Mouse (Mus musculus) forebrain, embryonic 15.5 days (tissue): ENCODE data around the gene Ankrd39. TPM values are rescaled to one million over a fixed set of nuclear protein-coding genes. Genes with fewer than 3 reads are reported as not detected.

Source experiments
- ATAC-seq: fragments of 200-750 bp; cut with Nextera tagmentation; replicated peaks from 2 replicates; pipeline ENCODE4 v1.8.0; 2017; ENCODE audit warnings: mild to moderate bottlenecking, moderate TSS enrichment, moderate library complexity
- H3K27ac ChIP-seq: fragments of 300-500 bp; sonication (generic); replicated peaks from 2 replicates; pipeline ENCODE4 v1.5.1; 2015; ENCODE audit warnings: mild to moderate bottlenecking, inconsistent platforms
- H3K27me3 ChIP-seq: fragments of 300-500 bp; sonication (generic); 2 replicates; pipeline ENCODE4 v1.6.1; 2015; ENCODE audit warnings: inconsistent platforms
- H3K36me3 ChIP-seq: fragments of 300-500 bp; sonication (generic); 2 replicates; pipeline ENCODE4 v1.6.1; 2015; ENCODE audit warnings: mild to moderate bottlenecking, inconsistent platforms
- H3K4me1 ChIP-seq: fragments of 300-500 bp; sonication (generic); 2 replicates; pipeline ENCODE4 v1.6.1; 2015; ENCODE audit warnings: inconsistent platforms
- H3K4me2 ChIP-seq: fragments of 300-500 bp; sonication (generic); replicated peaks from 2 replicates; pipeline ENCODE4 v1.6.1; 2015; ENCODE audit warnings: mild to moderate bottlenecking, inconsistent platforms
- H3K4me3 ChIP-seq: fragments of 300-500 bp; sonication (generic); 2 replicates; pipeline ENCODE4 v1.5.1; 2015; ENCODE audit warnings: mild to moderate bottlenecking, inconsistent platforms
- H3K9ac ChIP-seq: fragments of 300-500 bp; sonication (generic); replicated peaks from 2 replicates; pipeline ENCODE4 v1.6.1; 2015; ENCODE audit warnings: mild to moderate bottlenecking, inconsistent platforms
- H3K9me3 ChIP-seq: fragments of 300-500 bp; sonication (generic); 2 replicates; pipeline ENCODE4 v1.6.1; 2016; ENCODE audit warnings: inconsistent platforms
- WGBS: fragments of 180-500 bp; shearing (Covaris S2); methylation state at CpG from one replicate; pipeline ENCODE4 v1.1.7; 2015; ENCODE audit warnings: mixed read lengths; 5-methylcytosine and 5-hydroxymethylcytosine counted together
- polyA plus RNA-seq: library from polyadenylated mRNA; unstranded; fragments of >200 nt; fragmentation: Nextera tagmentation; extraction: Ambion mirVana; gene quantifications from 2 replicates; pipeline ENCODE4 v1.2.1, GENCODE M21; 2015

The Ankrd39 gene
- polyA plus RNA-seq, 1 experiment from 2014 or later = 19.2 TPM

DNA sequence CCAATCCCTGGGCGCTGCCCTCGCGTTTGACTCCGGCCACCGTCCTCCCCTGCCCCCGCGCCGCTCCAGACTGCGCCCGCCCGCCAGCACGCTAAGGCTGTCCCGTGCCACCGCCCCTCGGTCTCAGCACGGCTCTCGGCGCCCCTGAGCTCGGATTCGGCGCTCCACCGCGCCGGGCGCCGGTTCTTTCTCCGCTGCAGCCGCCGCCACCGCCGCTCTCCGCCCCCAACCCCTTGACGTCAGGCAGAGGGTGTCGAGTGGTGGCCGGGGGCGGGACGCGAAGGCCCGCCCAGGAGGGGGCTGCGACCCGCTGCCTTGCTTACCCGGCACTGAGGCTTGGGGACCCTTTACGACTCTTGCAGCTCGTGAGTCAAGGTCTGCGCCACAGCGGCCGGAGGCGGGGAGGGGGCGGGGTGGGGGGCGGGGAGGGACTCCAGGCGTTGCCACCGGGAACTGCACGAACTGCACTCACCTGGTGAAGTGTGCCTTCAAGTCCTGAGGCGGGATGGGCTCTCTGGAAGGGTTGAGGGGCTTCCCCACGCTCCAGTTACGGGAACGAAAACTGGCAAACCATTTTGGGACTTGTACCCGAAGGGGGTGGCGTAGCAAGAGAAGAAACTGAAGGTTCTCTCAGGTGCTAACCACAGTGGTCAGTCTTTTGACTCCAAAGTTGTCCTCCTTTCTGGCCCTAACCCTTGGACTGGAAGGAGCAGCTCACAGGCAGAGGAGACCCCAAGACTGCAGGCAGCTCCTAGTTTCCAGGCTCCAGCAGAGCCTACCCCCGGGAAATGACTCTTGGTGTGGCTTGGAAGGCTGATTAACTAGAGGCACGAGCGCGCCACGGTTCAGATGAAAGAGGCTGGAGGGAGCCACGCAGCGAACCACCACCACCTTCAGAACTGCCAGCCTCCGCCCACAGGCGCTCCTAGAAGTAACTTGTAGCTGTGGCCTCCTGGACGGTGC lies 11.1 kb upstream of the Ankrd39 start, which contains the start of gene Sema4c:
TSS of gene Sema4c (minus strand) at position 319 of the 963 bp plus-strand sequence.
- H3K36me3 ChIP-seq = peaks cover 20% of the 10 kb centered on the region
- H3K4me3 ChIP-seq = peak within 1 kb of the TSS; percentile 79
- 0 out of 2 replicates have a peak, but pooled peaks cover 3% of the 10 kb centered on the region for H3K27me3 ChIP-seq
- no peaks in the 10 kb centered on the region for H3K9me3 ChIP-seq
- peaks cover 33% of the 10 kb centered on the region for H3K4me1 ChIP-seq
- peak within 1 kb of the TSS; percentile 100 for H3K9ac ChIP-seq
- ATAC-seq = peak; percentile 60
- peak within 1 kb of the TSS; percentile 94 for H3K4me2 ChIP-seq
- H3K27ac ChIP-seq = peak within 1 kb of the TSS; percentile 98
- under 1% methylated on average over 66 of the region's 69 CpGs for WGBS

- peaks cover 28% of the 10 kb centered on the region for H3K36me3 ChIP-seq
- peak overlapping the region; percentile 98 for H3K27ac ChIP-seq
- peak overlapping the region; percentile 94 for H3K4me2 ChIP-seq
- ATAC-seq = peak; percentile 75
- 0 out of 2 replicates have a peak, but pooled peaks cover 3% of the 10 kb centered on the region for H3K27me3 ChIP-seq
- under 1% methylated on average over 48 of the region's 48 CpGs for WGBS
- H3K9me3 ChIP-seq = no peaks in the 10 kb centered on the region
- H3K9ac ChIP-seq = peak overlapping the region; percentile 100
- peaks cover 33% of the 10 kb centered on the region for H3K4me1 ChIP-seq
- peak overlapping the region; percentile 79 for H3K4me3 ChIP-seq
These were observed 10.3 kb upstream of the Ankrd39 start for GRCm38 (mm10) chr1:36557457-36558011.

- no peaks in the 10 kb centered on the region for H3K9me3 ChIP-seq
- peak overlapping the region; percentile 79 for H3K4me3 ChIP-seq
- H3K4me2 ChIP-seq = peak overlapping the region; percentile 94
- peaks cover 35% of the 10 kb centered on the region for H3K36me3 ChIP-seq
- WGBS = under 1% methylated on average over 52 of the region's 52 CpGs
- 0 out of 2 replicates have a peak, but pooled peaks cover 3% of the 10 kb centered on the region for H3K27me3 ChIP-seq
- ATAC-seq = peak; percentile 86
- peaks cover 33% of the 10 kb centered on the region for H3K4me1 ChIP-seq
- peak overlapping the region; percentile 98 for H3K27ac ChIP-seq
- H3K9ac ChIP-seq = peak overlapping the region; percentile 100
These were observed 9.6 kb upstream of the Ankrd39 start for GRCm38 (mm10) chr1:36556553-36557456.

GRCm38 (mm10) chr1:36555798-36556395 lies 8.7 kb upstream of the Ankrd39 start:
- 3% methylated on average over 8 of the region's 8 CpGs for WGBS
- Histone ChIP-seq H3K27me3 (no peaks in the 10 kb centered on the region), H3K4me3 (peak overlapping the region; percentile 79), H3K9ac (peak overlapping the region; percentile 100), H3K4me1 (peaks cover 33% of the 10 kb centered on the region), H3K36me3 (peaks cover 44% of the 10 kb centered on the region), H3K4me2 (peak overlapping the region; percentile 94), H3K9me3 (no peaks in the 10 kb centered on the region), H3K27ac (peak overlapping the region; percentile 98)
- ATAC-seq = no peak

DNA sequence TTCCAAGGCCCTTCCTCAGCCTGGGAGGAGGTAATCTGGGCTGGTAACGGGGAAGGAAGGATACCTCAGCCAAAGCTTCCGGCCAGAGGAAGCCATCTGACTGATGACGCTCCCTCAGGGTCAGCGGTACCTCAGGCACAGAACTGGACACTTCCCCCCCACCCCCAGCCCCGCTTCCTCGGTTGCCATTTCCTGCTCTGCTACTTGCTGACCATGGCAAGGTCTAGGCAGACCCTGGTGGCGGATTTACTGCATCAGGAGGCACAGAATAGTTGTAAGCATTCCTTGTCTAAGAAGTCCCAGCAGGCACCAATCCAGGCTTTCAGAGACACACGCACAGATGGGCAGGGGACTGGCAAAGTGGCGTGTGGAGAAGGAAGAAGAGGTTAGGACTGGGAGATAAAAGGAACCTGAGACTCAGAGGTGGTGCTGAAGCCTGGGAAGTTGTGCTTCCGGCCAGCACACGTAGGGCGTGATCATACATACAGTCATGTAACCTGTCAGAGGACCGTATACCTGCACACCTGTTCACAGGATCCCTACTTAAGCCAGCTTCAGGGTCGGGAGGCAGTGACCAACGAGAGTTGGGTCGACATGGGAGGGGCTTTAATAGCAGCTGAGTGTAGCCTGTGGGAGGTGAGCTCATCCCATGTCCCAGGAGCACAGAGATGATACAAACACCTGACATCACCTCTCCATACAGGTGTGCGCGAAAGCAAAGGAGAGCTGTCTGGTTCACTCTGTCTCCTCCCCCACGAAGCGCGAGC lies 7.6 kb upstream of the Ankrd39 start:
- Histone ChIP-seq H3K4me3 (peak overlapping the region; percentile 79), H3K36me3 (peaks cover 55% of the 10 kb centered on the region), H3K4me1 (peaks cover 36% of the 10 kb centered on the region), H3K9ac (peak overlapping the region; percentile 100), H3K27ac (0 out of 2 replicates have a peak overlapping the region, but pooled peaks have one; percentile 2), H3K4me2 (peak overlapping the region; percentile 94), H3K9me3 (no peaks in the 10 kb centered on the region), H3K27me3 (no peaks in the 10 kb centered on the region)
- WGBS = 79% methylated on average over 21 of the region's 21 CpGs
- no peak for ATAC-seq

DNA sequence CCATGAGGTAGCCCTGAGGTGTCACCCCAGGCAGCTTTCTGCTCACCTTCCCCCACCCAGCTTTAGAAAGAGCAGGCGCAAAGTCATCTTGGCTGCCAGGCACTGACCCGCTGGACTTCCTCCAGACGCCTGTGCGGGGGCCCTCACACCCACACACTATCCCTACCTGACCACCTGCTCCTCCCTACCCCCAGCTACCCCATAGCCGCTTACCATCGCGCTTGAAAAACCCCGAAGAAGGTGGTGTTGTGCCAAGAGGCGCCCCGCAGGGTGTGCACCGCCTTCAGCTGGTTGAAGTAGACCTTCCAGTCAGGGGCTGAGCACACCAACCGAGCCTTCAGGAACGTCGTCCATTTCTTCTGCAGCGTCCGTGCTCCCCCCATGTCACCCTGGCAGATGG lies 5.3 kb upstream of the Ankrd39 start:
- H3K4me3 ChIP-seq = no peak overlapping the region
- peaks cover 51% of the 10 kb centered on the region for H3K4me1 ChIP-seq
- 85% methylated on average over 16 of the region's 16 CpGs for WGBS
- H3K4me2 ChIP-seq = no peak overlapping the region
- H3K27ac ChIP-seq = no peak overlapping the region
- ATAC-seq = no peak
- peaks cover 65% of the 10 kb centered on the region for H3K36me3 ChIP-seq
- H3K27me3 ChIP-seq = no peaks in the 10 kb centered on the region
- no peak overlapping the region for H3K9ac ChIP-seq
- no peaks in the 10 kb centered on the region for H3K9me3 ChIP-seq

- peaks cover 65% of the 10 kb centered on the region for H3K36me3 ChIP-seq
- no peak overlapping the region for H3K9ac ChIP-seq
- no peaks in the 10 kb centered on the region for H3K9me3 ChIP-seq
- H3K4me3 ChIP-seq = no peak overlapping the region
- 86% methylated on average over 17 of the region's 17 CpGs for WGBS
- ATAC-seq = no peak
- peaks cover 54% of the 10 kb centered on the region for H3K4me1 ChIP-seq
- no peaks in the 10 kb centered on the region for H3K27me3 ChIP-seq
- H3K27ac ChIP-seq = no peak overlapping the region
- no peak overlapping the region for H3K4me2 ChIP-seq
These were observed 4.7 kb upstream of the Ankrd39 start for GRCm38 (mm10) chr1:36551904-36552303.

- peaks cover 63% of the 10 kb centered on the region for H3K36me3 ChIP-seq
- no peak for ATAC-seq
- H3K27ac ChIP-seq = no peak overlapping the region
- no peak overlapping the region for H3K4me3 ChIP-seq
- H3K4me1 ChIP-seq = peaks cover 60% of the 10 kb centered on the region
- no peaks in the 10 kb centered on the region for H3K27me3 ChIP-seq
- no peak overlapping the region for H3K9ac ChIP-seq
- H3K9me3 ChIP-seq = no peaks in the 10 kb centered on the region
- no peak overlapping the region for H3K4me2 ChIP-seq
- 85% methylated on average over 20 of the region's 20 CpGs for WGBS
These were observed 3.0 kb upstream of the Ankrd39 start for GRCm38 (mm10) chr1:36550075-36550863.

- H3K36me3 ChIP-seq = peaks cover 55% of the 10 kb centered on the region
- 82% methylated on average over 18 of the region's 18 CpGs for WGBS
These were observed 2.2 kb upstream of the Ankrd39 start for GRCm38 (mm10) chr1:36549491-36549890.

DNA sequence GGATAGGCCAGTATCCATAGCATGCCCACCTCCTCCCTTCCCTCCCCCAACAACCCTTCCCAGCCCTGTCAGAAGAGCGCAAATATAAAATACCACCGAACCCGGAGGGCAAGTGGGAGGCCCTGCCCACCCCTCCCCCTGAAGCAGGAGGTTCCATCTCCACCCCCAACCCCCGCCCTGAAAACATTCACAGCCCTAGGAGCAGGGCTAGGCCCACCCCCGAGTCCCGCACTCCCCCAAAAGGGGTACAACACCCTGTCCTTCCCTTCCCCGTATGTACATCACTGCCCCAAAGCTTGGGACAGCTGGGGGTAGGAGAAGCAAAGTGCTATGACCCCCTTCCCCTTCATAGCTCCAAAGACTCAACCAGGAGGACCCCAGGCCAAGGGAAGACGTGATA lies 1.5 kb upstream of the Ankrd39 start:
- Histone ChIP-seq H3K27me3 (no peaks in the 10 kb centered on the region), H3K9me3 (no peaks in the 10 kb centered on the region), H3K9ac (no peak overlapping the region), H3K4me3 (no peak overlapping the region), H3K27ac (no peak overlapping the region), H3K4me2 (no peak overlapping the region), H3K4me1 (peaks cover 45% of the 10 kb centered on the region), H3K36me3 (peaks cover 49% of the 10 kb centered on the region)
- no peak for ATAC-seq
- 59% methylated on average over 8 of the region's 8 CpGs for WGBS

More at GRCm38 (mm10) chr1:36549491-36549890, 2.2 kb upstream of the Ankrd39 start:
- Histone ChIP-seq H3K27ac (no peak overlapping the region), H3K27me3 (no peaks in the 10 kb centered on the region), H3K9me3 (no peaks in the 10 kb centered on the region), H3K4me1 (peaks cover 52% of the 10 kb centered on the region), H3K4me3 (no peak overlapping the region), H3K9ac (no peak overlapping the region), H3K4me2 (no peak overlapping the region)
- ATAC-seq = no peak
